Mouse (Mus musculus): ENCODE results near the gene Tmsb4x.

Gene Tmsb4x

DNA sequence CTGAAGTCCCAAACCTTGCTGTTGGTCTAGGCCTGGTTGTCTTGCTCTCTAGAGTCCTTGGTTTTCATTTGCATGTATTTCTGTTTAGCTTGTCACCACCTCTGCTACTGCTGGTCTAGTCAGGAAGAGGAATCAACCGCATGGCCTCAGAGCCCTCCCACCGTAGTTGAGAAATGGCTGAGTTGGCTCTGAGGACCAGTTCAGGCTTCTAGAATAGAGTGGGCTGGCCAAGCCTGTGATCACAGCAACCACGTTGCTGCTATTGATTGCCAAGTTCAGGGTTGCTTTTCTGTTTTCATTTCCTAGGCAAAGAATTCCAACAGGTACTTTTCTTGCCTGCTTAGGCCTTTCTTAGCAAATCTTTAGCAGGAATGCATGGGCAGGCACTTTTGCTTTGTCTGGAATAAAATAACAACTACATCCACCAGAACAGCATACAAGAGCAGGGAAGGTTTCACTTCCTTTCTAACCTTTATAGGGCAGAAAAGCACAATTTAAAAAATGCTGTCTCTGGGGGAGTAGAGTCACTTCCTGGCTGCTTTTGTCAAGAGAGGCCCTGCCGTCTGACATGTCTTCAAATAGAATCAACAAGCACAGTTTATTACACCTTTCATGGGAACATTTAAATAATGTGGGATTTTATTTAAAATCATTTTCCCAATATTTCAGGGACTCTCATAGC lies 29.0 kb downstream of the Tmsb4x start:
- DNase-seq: peak in 1 of 2 experiments; percentile 1

DNA sequence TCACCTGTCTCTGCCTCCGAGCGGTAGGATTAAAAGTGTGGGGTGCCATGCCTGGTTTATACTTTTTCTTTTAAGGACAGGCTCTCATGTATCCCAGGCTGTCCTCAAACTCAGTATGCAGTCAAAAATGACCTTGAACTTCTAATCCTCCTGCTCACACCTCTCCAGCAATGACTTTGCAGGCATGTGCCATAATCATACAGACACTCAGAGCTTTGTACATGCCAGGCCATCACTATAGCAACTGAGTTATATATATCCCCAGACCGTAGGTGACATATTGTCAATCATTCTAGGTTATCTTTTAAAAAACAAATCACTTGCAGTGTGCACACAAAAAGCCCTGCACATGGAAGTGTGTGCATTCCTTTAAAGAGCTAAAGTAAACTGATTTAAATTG lies 29.6 kb downstream of the Tmsb4x start:
- no peak for DNase-seq

DNA sequence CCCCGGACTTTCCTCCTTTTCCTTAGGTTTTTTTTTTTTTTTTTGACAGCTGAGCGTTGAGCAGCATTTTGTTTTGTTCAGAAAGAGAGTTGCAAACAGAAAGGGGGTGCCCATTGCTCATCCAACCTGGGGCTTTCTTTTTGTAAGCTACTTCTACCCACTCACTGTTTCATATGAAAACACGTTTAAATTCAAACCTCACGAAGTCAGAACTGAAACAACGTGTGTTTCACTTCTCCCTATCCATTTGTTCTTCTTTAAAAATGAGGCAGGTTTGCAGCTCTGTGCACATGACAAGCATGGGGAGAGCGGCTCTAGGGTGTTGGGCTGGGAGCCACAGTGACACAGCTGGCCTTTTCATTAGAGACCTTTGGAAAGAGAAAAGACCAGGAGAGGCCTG lies 33.8 kb downstream of the Tmsb4x start:
- DNase-seq: no peak

DNA sequence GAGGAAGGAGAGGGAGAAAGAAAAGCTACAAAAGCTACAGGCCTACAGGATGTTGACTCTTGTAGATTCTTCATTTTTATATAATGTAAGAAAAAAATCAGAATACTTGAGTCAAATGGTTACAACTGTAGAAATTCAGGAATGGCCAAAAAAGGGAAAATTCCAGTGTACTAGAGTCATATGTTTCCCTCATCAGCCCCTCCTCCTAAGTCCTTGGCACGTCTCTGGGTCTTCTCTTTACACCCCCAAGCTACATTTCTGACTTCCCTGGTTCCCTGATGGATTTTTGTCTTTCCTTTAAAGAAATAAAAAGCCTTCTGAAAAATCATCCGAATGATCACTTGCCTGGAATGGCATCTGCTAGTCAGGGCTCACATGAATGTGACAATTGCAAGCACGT lies 34.8 kb downstream of the Tmsb4x start:
- DNase-seq: no peak

DNA sequence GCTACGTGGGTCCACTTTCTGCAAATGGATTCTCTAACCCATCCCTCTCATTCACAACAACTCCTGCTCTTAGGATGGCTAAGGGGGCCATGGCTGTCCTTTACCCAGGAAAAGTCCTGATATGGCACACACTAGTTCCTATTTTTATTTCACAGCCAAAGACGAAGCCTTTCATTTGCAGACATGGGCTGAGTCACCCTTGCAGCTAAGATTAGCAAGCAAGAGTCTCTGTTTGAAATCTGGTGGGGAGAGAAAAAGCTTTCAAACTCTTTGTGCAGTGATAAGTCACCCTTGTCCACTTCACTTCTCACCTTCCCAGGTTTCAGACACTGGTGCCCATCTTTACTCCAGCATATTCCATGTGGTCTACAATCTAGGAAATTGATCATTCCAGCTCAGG lies 36.9 kb downstream of the Tmsb4x start:
- no peak for DNase-seq

DNA sequence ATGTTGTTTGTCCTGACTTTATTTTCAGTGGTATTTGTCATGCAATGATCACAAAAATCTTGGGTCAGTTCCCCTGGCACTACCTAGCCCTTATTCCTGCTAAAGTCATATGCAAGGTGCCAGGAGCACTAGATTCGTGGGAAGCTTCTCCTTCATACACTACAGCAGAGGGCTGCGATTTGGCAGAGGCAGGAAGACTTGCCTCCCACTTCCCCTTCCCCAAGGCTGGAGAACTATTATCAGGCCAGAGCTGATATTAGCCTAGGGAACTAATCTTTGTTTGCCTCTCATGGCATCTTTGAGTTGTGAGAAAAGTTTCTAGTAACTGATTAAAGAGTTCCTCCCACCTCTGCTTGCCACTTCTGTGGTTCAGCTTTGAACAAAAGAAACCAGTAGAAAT lies 37.8 kb downstream of the Tmsb4x start:
- DNase-seq: no peak

DNA sequence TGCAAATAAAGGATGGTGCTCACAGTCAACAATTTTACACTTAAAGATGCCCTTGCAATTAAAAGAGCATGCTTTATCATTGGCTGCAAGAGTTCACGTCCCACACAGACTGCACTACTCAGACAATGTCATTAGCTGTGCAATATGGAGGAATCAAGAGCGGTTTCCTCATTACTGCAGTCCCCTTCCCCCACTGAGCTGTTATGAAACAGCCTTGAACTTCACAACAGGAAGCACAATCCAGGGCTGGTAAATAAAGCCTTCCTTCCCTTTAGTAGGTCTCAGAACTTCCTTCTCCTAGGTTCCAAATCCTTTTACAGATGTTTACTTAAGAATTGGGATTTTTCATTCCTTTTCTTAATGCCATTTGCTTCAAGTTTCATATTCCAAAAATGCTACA lies 41.8 kb downstream of the Tmsb4x start:
- peak in 1 of 2 experiments; percentile 13 for DNase-seq

DNA sequence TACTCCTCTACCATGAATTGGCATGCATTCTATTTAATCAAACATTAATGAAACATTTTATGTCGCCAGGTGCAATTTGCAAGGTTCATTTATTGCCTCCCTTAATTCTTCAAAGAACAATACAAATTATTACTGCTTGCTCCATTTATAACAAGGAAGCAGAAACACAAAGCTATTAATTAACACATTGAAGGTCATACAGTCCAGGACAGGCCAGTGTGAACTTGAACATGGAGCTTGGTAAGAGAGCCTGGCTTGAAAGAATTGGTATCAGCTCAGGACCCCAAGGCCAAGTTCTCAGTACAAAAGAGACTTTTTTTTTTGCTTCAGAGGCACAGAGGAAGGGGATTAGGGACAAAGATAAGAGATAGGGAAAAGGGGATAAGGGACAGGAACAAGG lies 43.1 kb downstream of the Tmsb4x start:
- DNase-seq: no peak

DNA sequence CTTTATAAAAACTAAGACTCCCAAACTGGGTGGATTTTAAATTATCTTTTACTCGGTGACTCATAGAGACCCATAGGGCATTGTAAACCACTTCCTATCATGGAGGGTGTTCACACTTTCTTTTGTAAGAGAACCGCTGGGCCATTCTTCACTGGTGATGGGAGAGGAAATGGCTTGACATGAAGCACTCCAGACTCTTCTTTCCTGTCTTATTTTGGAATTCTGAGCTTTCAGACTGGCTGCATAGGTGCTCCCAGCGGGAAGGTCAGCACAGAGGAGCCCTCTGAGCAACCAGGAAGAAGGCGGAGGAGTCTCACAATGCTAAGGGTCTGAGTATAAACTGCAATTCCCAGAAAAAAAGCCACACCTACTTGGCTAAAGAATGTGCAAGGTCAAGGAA lies 51.4 kb downstream of the Tmsb4x start:
- peak; percentile 2 to 39 for DNase-seq
